Mouse (Mus musculus) forebrain, postnatal 0 days (tissue): ENCODE results near the gene Xrcc3. TPM values are rescaled to one million over a fixed set of nuclear protein-coding genes. Genes with fewer than 3 reads are reported as not detected.

Experiments
- ATAC-seq: fragments of 200-750 bp; cut with Nextera tagmentation; 2 replicates; pipeline ENCODE4 v1.8.0; 2017; ENCODE audit warnings: mild to moderate bottlenecking, moderate library complexity
- DNase-seq: peaks from one replicate; pipeline ENCODE4 v3.0.0-alpha.2; 2015
- H3K27ac ChIP-seq: fragments of 300-500 bp; sonication (generic); 2 replicates; pipeline ENCODE4 v1.5.1; 2014; ENCODE audit warnings: low read depth, mild to moderate bottlenecking, antibody characterized with exemption, low read length, moderate library complexity, mixed read lengths
- H3K27me3 ChIP-seq: fragments of 300-500 bp; sonication (generic); 2 replicates; pipeline ENCODE4 v1.6.1; 2014; ENCODE audit warnings: mild to moderate bottlenecking, low read length, mixed read lengths; ENCODE audit not compliant: insufficient read depth
- H3K36me3 ChIP-seq: fragments of 300-500 bp; sonication (generic); 2 replicates; pipeline ENCODE4 v1.6.1; 2014; ENCODE audit warnings: mild to moderate bottlenecking, moderate library complexity; ENCODE audit not compliant: insufficient read depth
- H3K4me1 ChIP-seq: fragments of 300-500 bp; sonication (generic); 2 replicates; pipeline ENCODE4 v1.6.1; 2014; ENCODE audit warnings: antibody characterized with exemption; ENCODE audit not compliant: insufficient read depth
- H3K4me2 ChIP-seq: fragments of 300-500 bp; sonication (generic); 2 replicates; pipeline ENCODE4 v1.6.1; 2014; ENCODE audit warnings: low read depth, mild to moderate bottlenecking, moderate library complexity
- H3K4me3 ChIP-seq: fragments of 300-500 bp; sonication (generic); 2 replicates; pipeline ENCODE4 v1.5.1; 2014; ENCODE audit warnings: low read depth, low read length, mixed read lengths
- H3K9ac ChIP-seq: fragments of 300-500 bp; sonication (generic); 2 replicates; pipeline ENCODE4 v1.6.1; 2014; ENCODE audit warnings: mild to moderate bottlenecking
- H3K9me3 ChIP-seq: fragments of 300-500 bp; sonication (generic); 2 replicates; pipeline ENCODE4 v1.6.1; 2016; ENCODE audit warnings: low read length
- CTCF ChIP-seq: sonication (generic); IDR thresholded peaks from 2 replicates; pipeline ENCODE4 v1.5.1; 2016; ENCODE audit warnings: antibody characterized with exemption, control low read depth, low read depth
- WGBS: fragments of 180-500 bp; shearing (Covaris S2); extraction: QIAGEN DNeasy Blood & Tissue Kit; methylation state at CpG from one replicate; pipeline ENCODE4 v1.1.7; 2014; 5-methylcytosine and 5-hydroxymethylcytosine counted together
- polyA plus RNA-seq: library from polyadenylated mRNA; unstranded; fragments of >200 nt; fragmentation: Nextera tagmentation; extraction: Ambion mirVana; gene quantifications from 2 replicates; pipeline ENCODE4 v1.2.1, GENCODE M21; 2015
- total RNA-seq: library from RNA; depleted of rRNA; stranded (reverse); fragments of >200 nt; gene quantifications from 2 replicates; pipeline ENCODE4 v1.2.3, GENCODE M21; 2014

Xrcc3 gene
- total and polyA plus RNA-seq, 2 experiments from 2014 or later = 2.5 to 3.5 TPM

GRCm38 (mm10) chr12:111808775-111809174 is 4.9 kb downstream of the Xrcc3 start:
- Histone ChIP-seq H3K36me3 (peaks cover 27% of the 10 kb centered on the region), H3K9ac (no peak overlapping the region), H3K4me2 (no peak overlapping the region), H3K27ac (no peak overlapping the region), H3K4me1 (peaks cover 6% of the 10 kb centered on the region), H3K27me3 (no peaks in the 10 kb centered on the region), H3K9me3 (no peaks in the 10 kb centered on the region), H3K4me3 (no peak overlapping the region)
- WGBS = 94% methylated on average over 6 of the region's 6 CpGs
- DNase-seq (no peak), ATAC-seq (no peak)
- TF ChIP-seq CTCF = no peak

DNA sequence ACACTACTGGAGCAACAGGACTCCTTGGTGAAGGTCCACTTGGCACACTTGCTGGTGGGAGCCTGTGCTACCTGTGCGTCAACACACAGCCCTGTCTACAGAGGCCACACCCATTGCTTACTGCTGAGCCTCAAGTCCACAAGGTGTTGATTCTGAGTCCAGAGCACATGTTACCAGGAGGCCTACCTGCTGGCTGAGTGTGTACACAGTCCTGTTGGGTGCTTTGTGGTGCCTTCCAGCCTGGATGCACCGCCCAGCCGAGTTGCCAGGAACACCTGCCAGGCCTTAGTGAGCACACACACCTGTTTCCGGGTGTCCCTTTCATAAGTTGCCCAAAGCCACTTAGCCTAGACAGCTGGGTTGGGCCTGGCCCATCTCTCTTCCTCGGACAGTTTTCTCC is 10.1 kb downstream of the Xrcc3 start:
- no peaks in the 10 kb centered on the region for H3K27me3 ChIP-seq
- H3K9ac ChIP-seq = no peak overlapping the region
- no peak overlapping the region for H3K4me2 ChIP-seq
- no peak overlapping the region for H3K4me3 ChIP-seq
- no peak for ATAC-seq
- no peaks in the 10 kb centered on the region for H3K9me3 ChIP-seq
- DNase-seq = no peak
- no peak overlapping the region for H3K27ac ChIP-seq
- no peak for TF ChIP-seq CTCF
- H3K4me1 ChIP-seq = no peaks in the 10 kb centered on the region
- WGBS = 90% methylated on average over 5 of the region's 5 CpGs
- peaks cover 59% of the 10 kb centered on the region for H3K36me3 ChIP-seq

DNA sequence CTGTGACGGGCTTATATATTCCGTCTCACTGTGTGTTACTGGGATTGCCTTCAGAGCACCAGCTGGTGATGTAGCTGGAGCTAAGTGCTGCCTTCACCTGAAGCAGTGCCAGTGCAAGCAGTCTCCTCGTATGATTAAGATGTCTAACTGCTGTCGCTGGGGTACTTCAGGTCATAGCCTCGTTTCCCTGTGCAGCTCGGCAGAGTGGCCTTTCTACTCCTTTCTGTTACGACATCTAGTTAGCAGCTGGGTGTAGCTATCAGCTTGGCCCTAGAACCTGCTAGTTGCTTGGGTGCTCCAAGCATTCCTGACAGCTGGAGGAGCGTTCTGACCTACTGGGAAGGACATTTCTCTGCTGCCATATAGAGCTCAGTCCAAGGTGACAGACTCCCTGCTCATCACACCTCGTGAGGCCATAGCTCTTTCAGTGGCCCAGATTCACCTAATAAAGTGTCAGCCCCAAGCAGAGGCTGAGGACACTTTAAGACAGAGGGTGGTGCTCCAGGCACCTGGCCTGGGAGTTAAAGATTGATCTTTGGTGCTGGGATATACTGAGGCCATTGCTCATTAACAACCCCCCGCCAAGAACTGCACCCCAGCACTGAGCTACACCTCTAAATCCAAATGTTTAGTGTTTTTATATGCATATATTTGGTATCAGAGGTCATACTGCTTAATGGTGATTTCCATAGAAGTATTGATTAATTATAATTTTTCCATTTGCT is 13.1 kb downstream of the Xrcc3 start:
- 0 out of 2 replicates have a peak, but pooled peaks have one; percentile 18 for ATAC-seq

DNA sequence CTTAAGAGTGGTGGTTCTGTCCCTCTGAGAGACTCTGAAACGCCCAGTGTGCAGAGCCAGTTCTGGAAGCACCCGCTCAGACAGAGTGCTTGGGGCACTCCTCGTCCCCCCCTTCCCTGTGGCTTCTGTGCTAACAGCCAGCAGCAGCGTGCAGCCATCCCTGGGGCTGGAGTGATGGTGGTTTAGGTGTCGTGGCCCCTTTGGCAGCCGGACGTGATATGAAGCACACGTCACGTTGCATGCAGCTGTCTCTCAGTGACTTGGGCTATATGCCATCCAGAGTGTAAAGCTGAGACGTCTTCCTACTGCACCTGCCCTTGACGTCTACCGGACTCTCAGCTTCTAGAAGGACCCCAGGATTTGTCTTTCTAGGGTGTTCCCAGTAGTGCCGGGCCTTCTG is 15.2 kb downstream of the Xrcc3 start:
- 91% methylated on average over 13 of the region's 13 CpGs for WGBS
- DNase-seq (no peak), ATAC-seq (no peak)
- H3K9ac ChIP-seq = no peak overlapping the region
- no peaks in the 10 kb centered on the region for H3K27me3 ChIP-seq
- no peak for TF ChIP-seq CTCF
- no peaks in the 10 kb centered on the region for H3K4me1 ChIP-seq
- H3K36me3 ChIP-seq = peaks cover 78% of the 10 kb centered on the region
- no peaks in the 10 kb centered on the region for H3K9me3 ChIP-seq
- no peak overlapping the region for H3K4me2 ChIP-seq
- H3K27ac ChIP-seq = no peak overlapping the region
- no peak overlapping the region for H3K4me3 ChIP-seq

More for the DNA sequence above, 13.1 kb downstream of the Xrcc3 start:
- H3K9ac ChIP-seq = no peak overlapping the region
- TF ChIP-seq CTCF = no peak
- H3K27me3 ChIP-seq = no peaks in the 10 kb centered on the region
- H3K4me3 ChIP-seq = no peak overlapping the region
- DNase-seq = no peak
- H3K4me2 ChIP-seq = no peak overlapping the region
- H3K36me3 ChIP-seq = peaks cover 73% of the 10 kb centered on the region
- no peaks in the 10 kb centered on the region for H3K4me1 ChIP-seq
- no peak overlapping the region for H3K27ac ChIP-seq
- H3K9me3 ChIP-seq = no peaks in the 10 kb centered on the region
- WGBS = 85% methylated on average over 10 of the region's 10 CpGs

DNA sequence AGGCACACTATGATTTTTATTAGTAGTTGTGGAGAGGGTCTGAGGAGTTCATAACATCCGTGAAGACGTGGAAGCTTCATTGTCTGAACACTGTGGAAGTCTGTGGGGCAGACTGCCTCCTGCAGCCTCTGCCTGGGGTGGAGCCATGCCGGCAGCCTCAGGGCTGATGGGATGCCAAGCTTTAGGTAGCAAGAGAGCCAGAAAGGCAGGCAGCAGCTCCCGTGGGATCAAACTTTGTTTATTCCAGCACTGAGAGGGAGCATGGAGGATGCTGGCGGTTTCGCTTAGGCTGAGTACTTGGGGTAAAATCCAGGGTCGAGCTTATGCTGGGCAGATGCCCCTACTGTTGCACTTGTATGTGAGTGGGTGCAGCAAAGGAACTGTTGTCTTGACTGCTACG is 16.4 kb downstream of the Xrcc3 start:
- Histone ChIP-seq H3K4me2 (no peak overlapping the region), H3K27me3 (no peaks in the 10 kb centered on the region), H3K36me3 (peaks cover 74% of the 10 kb centered on the region), H3K9me3 (no peaks in the 10 kb centered on the region), H3K4me3 (no peak overlapping the region), H3K4me1 (no peaks in the 10 kb centered on the region), H3K9ac (no peak overlapping the region), H3K27ac (no peak overlapping the region)
- no peak for TF ChIP-seq CTCF
- no peak for ATAC-seq
- WGBS = 86% methylated on average over 8 of the region's 8 CpGs
- DNase-seq = no peak

GRCm38 (mm10) chr12:111795180-111795895 is 18.3 kb downstream of the Xrcc3 start:
- Histone ChIP-seq H3K4me1 (no peaks in the 10 kb centered on the region), H3K27ac (no peak overlapping the region), H3K4me2 (no peak overlapping the region), H3K9ac (no peak overlapping the region), H3K27me3 (no peaks in the 10 kb centered on the region), H3K36me3 (peaks cover 72% of the 10 kb centered on the region), H3K4me3 (no peak overlapping the region), H3K9me3 (no peaks in the 10 kb centered on the region)
- no peak for ATAC-seq
- DNase-seq = no peak
- 91% methylated on average over 28 of the region's 28 CpGs for WGBS
- no peak for TF ChIP-seq CTCF

DNA sequence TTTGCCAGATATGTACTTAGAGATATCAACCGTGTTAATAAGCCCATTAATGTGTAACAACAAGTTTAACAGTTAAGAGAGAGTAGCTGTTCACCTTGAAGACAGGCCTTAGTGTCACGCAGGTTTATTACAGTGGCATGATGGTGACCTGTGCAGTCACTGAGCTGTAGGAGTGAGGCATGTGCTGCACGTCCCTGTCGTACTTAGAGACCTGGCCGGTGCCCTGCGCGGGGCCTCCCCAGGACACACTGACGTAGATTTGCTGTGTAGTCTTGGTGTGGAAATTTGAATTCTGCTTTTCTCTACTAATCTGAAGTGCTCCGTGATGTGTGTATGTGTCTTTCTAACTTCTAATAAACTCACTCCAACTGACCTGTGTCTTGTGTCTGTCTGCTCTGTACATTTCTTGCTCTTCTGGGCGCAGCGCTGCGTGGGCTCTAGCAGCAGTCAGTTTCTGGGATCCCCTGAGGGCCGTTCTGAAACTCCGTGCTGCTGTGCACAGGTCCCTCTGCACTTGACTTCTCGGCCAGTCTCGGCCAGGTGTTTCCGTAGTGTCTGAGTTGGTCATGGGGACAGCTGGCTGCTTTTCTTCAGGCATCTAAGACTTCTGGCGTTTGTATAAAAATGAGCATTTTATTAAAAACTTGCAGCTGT is 19.0 kb downstream of the Xrcc3 start:
- H3K9me3 ChIP-seq = no peaks in the 10 kb centered on the region
- DNase-seq (no peak), ATAC-seq (no peak)
- H3K36me3 ChIP-seq = peaks cover 76% of the 10 kb centered on the region
- TF ChIP-seq CTCF = no peak
- H3K4me1 ChIP-seq = no peaks in the 10 kb centered on the region
- no peak overlapping the region for H3K4me3 ChIP-seq
- H3K27me3 ChIP-seq = no peaks in the 10 kb centered on the region
- WGBS = 96% methylated on average over 18 of the region's 18 CpGs
- no peak overlapping the region for H3K27ac ChIP-seq
- no peak overlapping the region for H3K9ac ChIP-seq
- no peak overlapping the region for H3K4me2 ChIP-seq
